Mouse (Mus musculus) G1E (cell line): ENCODE measurements around the gene Otop3. TPM values are rescaled to one million over a fixed set of nuclear protein-coding genes. Genes with fewer than 3 reads are reported as not detected.

Experiments
- ATAC-seq: 2 replicates; pipeline ENCODE4 v1.8.0; 2016; ENCODE audit warnings: mild to moderate bottlenecking; ENCODE audit not compliant: insufficient number of reproducible peaks, poor library complexity, low FRiP score, severe bottlenecking; ENCODE audit errors: extremely low read depth
- DNase-seq: peaks from one replicate; pipeline ENCODE4 v3.0.0; 2012; ENCODE audit warnings: low spot score
- H3K27me3 ChIP-seq: 2 replicates; pipeline ENCODE4 v1.6.1; 2012; ENCODE audit warnings: mild to moderate bottlenecking, low read length, inconsistent platforms; ENCODE audit not compliant: insufficient read depth
- H3K36me3 ChIP-seq: replicated peaks from 2 replicates; pipeline ENCODE3; 2012; ENCODE audit warnings: mild to moderate bottlenecking, inconsistent platforms
- H3K4me1 ChIP-seq: 2 replicates; pipeline ENCODE4 v1.6.1; 2012; ENCODE audit warnings: low read depth, low read length, inconsistent platforms, mixed read lengths; ENCODE audit not compliant: insufficient read depth
- H3K4me3 ChIP-seq: 2 replicates; pipeline ENCODE4 v1.5.1; 2012; ENCODE audit warnings: low read depth, mild to moderate bottlenecking, inconsistent platforms, low read length, moderate library complexity, mixed read lengths
- H3K9me3 ChIP-seq: replicated peaks from 2 replicates; pipeline ENCODE4 v1.6.1; 2012; ENCODE audit warnings: inconsistent platforms
- CTCF ChIP-seq: IDR thresholded peaks from 2 replicates; pipeline ENCODE4 v1.5.1; 2012; ENCODE audit warnings: low read depth, low read length, inconsistent platforms, mixed read lengths
- GATA1 ChIP-seq: IDR thresholded peaks from 2 replicates; pipeline ENCODE4 v1.6.1; 2012; ENCODE audit warnings: borderline replicate concordance, low read length, inconsistent platforms, mixed read lengths
- GATA2 ChIP-seq: IDR thresholded peaks from 2 replicates; pipeline ENCODE4 v1.6.1; 2012; ENCODE audit warnings: low read depth, low read length, inconsistent platforms, borderline replicate concordance
- POLR2AphosphoS5 ChIP-seq: IDR thresholded peaks from 2 replicates; pipeline ENCODE4 v1.6.1; 2012; ENCODE audit warnings: low read depth, low read length, inconsistent platforms; ENCODE audit not compliant: insufficient replicate concordance
- TAL1 ChIP-seq: conservative IDR thresholded peaks from 2 replicates; pipeline ENCODE4 v1.6.1; 2012; ENCODE audit warnings: low read depth, low read length, inconsistent platforms, mixed read lengths
- polyA plus RNA-seq: library from polyadenylated mRNA; stranded (reverse); fragments of >175 nt; gene quantifications from 2 replicates; pipeline ENCODE4 v1.2.3, GENCODE M21; 2012
- total RNA-seq, 2 experiments: library from RNA; stranded (forward) in 1 of 2; stranded (reverse) in 1 of 2; fragments of 200-1000 nt in 1 of 2; fragments of >200 nt in 1 of 2; fragmentation: Nextera tagmentation in 1 of 2; gene quantifications; 2 replicates each; pipeline ENCODE4 v1.2.3; 2014 to 2017

Otop3 gene
- total and polyA plus RNA-seq, 3 experiments = not detected

- H3K27me3 ChIP-seq = peaks cover 40% of the 10 kb centered on the region
- TF ChIP-seq GATA1 (no peak), GATA2 (no peak), TAL1 (no peak), CTCF (no peak), POLR2AphosphoS5 (no peak)
- H3K4me1 ChIP-seq = no peaks in the 10 kb centered on the region; the same call in 1 of the 2 replicates
- no peak for ATAC-seq
- no peaks in the 10 kb centered on the region for H3K36me3 ChIP-seq
- DNase-seq = no peak
- H3K4me3 ChIP-seq = no peak overlapping the region
- peaks cover 3% of the 10 kb centered on the region; the same call in 1 of the 2 replicates for H3K9me3 ChIP-seq
Measured at GRCm38 (mm10) chr11:115373805-115374694, 39.5 kb downstream of the Otop3 start.

DNA sequence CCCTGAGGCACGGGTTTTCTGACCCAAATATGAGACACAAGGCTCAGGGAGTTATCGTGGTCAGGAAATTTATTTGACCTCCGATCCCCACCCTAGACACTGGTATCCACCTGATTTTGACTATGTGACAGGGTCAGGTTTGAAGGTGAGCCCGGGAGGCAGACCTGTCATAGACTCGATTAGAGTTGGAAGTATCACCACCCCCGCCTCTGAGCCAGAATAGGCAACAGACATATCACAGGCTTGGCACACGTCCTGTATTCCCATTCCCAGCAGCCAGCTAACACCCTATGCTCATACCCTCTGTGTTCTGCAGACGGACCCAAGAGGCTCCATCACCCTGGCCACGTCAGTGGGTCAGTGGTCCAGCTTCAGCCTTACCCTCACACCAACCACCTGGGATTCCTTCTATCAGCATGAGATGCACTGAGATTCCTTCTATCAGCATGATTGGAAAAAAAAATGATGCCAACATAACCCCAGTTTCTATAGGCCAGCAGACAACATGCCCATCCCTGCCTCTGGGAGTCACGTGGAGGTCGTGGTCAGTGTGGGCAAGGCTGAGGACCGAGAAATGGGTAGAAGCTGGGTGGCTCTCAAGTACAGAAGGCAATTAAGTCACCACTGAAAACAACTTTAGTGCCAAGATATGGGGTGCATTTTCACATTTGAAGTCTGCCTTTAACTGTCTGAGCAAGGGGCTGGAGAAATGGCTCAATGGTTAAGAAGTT lies 40.3 kb downstream of the Otop3 start:
- no peaks in the 10 kb centered on the region for H3K36me3 ChIP-seq
- ATAC-seq (no peak), DNase-seq (no peak)
- H3K4me1 ChIP-seq = no peaks in the 10 kb centered on the region; the same call in 1 of the 2 replicates
- no peak overlapping the region for H3K4me3 ChIP-seq
- peaks cover 36% of the 10 kb centered on the region for H3K27me3 ChIP-seq
- H3K9me3 ChIP-seq = peaks cover 3% of the 10 kb centered on the region; the same call in 1 of the 2 replicates
- TF ChIP-seq POLR2AphosphoS5 (no peak), CTCF (no peak), TAL1 (no peak), GATA2 (no peak), GATA1 (no peak)

DNA sequence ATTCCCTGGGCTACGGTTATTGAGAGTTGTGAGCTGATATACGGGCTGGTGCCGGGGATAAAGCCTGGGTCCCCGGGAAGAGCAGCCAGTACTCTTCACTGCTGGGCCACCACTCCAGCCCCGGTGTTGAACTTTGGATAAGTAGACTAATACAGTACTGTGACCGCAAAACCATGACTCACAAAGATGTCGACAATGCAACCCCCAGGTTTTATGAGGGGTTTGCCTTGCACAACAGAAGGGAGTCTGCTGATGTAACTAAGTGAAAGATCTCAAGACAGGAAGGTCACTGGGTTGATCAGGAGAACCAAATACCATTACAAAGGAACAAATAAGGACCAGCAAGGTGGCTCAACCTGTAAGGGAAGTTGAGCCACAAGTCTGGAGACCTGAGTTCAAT lies 42.2 kb downstream of the Otop3 start:
- DNase-seq (no peak), ATAC-seq (no peak)
- Histone ChIP-seq H3K4me3 (no peak overlapping the region), H3K4me1 (no peaks in the 10 kb centered on the region; the same call in 1 of the 2 replicates), H3K36me3 (no peaks in the 10 kb centered on the region), H3K9me3 (peaks cover 5% of the 10 kb centered on the region), H3K27me3 (peaks cover 28% of the 10 kb centered on the region)
- no peak for TF ChIP-seq TAL1
- TF ChIP-seq GATA2 = no peak
- TF ChIP-seq GATA1 = no peak
- no peak for TF ChIP-seq POLR2AphosphoS5
- no peak for TF ChIP-seq CTCF

- Histone ChIP-seq H3K4me1 (no peaks in the 10 kb centered on the region; the same call in 1 of the 2 replicates), H3K36me3 (no peaks in the 10 kb centered on the region), H3K27me3 (peaks cover 25% of the 10 kb centered on the region), H3K4me3 (no peak overlapping the region), H3K9me3 (peaks cover 10% of the 10 kb centered on the region)
- no peak for DNase-seq
- no peak for TF ChIP-seq GATA1
- no peak for TF ChIP-seq TAL1
- no peak for TF ChIP-seq CTCF
- no peak for TF ChIP-seq GATA2
- no peak for ATAC-seq
Measured at GRCm38 (mm10) chr11:115377254-115377653, 42.7 kb downstream of the Otop3 start.

DNA sequence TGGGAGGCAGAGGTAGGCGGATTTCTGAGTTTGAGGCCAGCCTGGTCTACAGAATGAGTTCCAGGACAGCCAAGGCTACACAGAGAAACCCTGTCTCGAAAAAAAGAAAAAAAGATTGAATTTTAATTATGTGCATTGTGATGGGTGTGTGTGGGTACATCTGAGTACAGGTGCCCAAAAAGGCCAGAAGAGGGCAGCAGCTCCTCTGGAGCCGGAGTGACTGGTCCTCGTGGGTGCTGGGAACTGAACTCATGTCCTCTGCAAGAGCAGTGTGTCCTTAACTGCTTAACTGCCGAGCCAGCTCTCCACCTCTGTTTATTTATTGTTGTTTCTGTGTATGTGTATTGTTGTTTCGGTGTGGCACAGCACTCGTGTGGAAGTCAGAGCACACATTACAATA lies 43.3 kb downstream of the Otop3 start:
- no peak overlapping the region for H3K4me3 ChIP-seq
- DNase-seq (no peak), ATAC-seq (no peak)
- no peaks in the 10 kb centered on the region for H3K36me3 ChIP-seq
- TF ChIP-seq GATA1 (no peak), POLR2AphosphoS5 (no peak), TAL1 (no peak), GATA2 (no peak), CTCF (no peak)
- peaks cover 27% of the 10 kb centered on the region for H3K27me3 ChIP-seq
- H3K4me1 ChIP-seq = no peaks in the 10 kb centered on the region; the same call in 1 of the 2 replicates
- H3K9me3 ChIP-seq = peaks cover 11% of the 10 kb centered on the region

DNA sequence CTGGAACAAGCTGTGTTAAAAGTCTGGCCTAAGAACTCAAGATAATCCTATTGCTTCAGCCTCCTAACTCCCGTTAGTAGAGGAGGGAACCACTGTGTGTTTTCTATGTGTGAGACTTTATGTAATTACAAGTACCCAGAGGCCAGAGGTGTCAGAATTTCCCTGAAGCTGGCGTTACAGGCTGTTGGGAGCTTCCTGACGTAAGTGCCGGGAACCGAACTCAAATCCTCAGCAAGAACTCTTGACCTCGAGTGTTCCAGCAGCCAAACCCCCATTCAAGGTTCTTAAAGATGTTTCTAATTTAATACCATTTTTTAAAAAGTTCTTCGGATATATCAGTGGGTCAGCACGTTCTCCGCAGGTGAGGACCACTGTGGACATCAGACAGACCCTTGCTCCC lies 46.7 kb downstream of the Otop3 start:
- ATAC-seq (no peak), DNase-seq (no peak)
- Histone ChIP-seq H3K4me1 (no peaks in the 10 kb centered on the region), H3K9me3 (peaks cover 11% of the 10 kb centered on the region), H3K36me3 (no peaks in the 10 kb centered on the region), H3K4me3 (no peak overlapping the region), H3K27me3 (peaks cover 28% of the 10 kb centered on the region; the same call in 1 of the 2 replicates)
- no peak for TF ChIP-seq TAL1
- no peak for TF ChIP-seq POLR2AphosphoS5
- TF ChIP-seq GATA2 = no peak
- no peak for TF ChIP-seq CTCF
- no peak for TF ChIP-seq GATA1
